Mouse (Mus musculus): ENCODE data around the gene Bsg.
"Not testable (repeated sequence)": the region's sequence is repeated elsewhere in the genome, so short reads cannot be mapped to it uniquely, and the experiment has no call there.

Gene Bsg

GRCm38 (mm10) chr10:79736706-79737105 is 32.4 kb downstream of the Bsg start:
- peak in 1 of 2 experiments; percentile 61 for DNase-seq

DNA sequence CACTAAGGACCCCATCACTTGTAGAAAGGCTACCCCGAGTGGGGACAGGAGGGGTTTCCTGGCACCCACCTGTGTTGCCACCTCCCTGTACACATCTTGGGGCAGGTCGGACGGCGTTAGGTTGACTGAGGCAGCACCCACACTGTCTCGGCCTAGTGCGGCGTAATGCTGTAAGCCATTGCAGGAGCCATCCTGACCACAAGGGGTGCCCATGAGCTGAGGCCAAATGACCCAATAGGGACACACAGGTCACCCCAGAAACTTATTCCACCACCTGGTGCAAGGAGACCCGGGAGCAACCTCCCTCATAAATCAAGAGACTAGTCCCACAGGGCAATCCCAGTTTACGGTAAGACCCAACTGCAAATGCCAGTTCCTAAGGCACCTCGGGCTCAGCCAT is 34.0 kb downstream of the Bsg start:
- peak in 1 of 2 experiments; percentile 72 for DNase-seq

DNA sequence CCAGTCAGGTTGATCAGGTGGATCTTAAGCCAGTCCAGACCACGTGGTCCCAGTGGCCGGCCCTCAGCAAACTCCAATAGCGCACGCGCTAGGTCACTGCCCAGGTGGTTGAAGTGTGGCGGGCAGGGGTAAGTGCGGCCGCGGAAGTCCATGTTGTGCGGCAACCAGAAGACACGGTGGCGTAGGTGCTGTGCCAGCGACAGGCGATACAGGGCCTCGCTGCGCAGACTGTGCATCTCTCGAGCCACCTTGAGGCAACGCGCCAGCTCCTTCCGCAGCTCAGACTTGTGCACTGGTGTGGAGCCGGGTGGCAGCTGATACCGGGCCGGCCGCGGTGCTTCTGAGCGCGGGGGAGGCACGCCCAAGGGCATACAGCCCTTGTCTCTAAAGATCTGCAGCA is 34.9 kb downstream of the Bsg start:
- DNase-seq, result no peak

DNA sequence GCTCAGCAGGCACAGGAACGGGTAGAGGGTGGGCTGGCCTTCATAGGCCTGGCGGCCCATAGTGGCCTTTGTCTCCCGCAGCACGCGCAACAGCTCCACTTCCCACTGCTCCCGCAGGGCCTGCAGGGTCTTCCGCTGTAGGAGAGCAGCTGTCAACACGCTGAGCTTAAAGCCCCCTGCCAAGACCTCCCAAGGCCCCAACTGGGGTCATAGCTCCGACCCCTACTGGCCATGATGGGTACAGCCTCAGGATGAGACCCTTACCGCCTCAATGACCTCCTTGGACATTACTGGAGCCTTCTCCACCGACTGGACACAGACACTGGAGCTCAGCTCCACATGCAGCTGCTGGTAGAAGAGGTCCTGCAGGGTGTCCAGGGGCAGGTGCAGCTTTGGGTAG is 36.6 kb downstream of the Bsg start:
- no peak for DNase-seq

- DNase-seq, result peak; percentile 55 to 60
Measured at GRCm38 (mm10) chr10:79743161-79743560, 38.9 kb downstream of the Bsg start.

DNA sequence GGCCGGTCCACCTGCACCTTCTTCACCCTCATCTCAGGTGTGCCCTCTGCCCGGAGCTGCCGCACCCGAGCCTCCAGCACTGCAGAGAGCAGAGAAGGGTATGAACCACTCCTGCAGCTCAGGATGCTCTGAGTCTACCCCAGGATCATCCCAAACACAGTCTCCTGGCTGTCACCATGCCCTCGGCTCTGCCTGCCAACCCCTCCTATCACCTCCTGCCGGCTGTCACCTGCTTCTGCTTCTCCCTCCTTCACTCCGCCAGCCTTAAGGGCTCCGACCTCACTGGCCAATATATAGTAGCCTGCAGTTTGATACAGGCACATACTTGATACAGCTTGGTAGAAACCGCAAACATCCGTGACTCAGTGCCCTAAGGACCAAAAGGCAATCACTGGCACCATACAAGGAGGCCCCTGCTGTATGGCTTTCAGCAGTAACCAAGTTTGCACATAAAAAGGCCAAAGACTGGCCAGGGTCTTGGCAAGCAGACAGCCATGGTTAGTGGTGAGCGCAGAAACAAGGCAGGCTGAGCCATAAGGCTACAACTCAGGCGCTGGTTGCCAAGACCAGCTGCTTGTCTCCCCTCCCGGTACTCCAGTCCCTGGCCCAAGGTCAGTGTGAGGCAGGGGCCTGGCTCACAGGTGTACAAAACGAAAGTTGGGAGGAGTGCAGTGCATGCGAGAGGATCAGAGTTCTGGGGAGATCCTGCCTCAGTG is 39.5 kb downstream of the Bsg start:
- DNase-seq, result peak; percentile 75 to 77

DNA sequence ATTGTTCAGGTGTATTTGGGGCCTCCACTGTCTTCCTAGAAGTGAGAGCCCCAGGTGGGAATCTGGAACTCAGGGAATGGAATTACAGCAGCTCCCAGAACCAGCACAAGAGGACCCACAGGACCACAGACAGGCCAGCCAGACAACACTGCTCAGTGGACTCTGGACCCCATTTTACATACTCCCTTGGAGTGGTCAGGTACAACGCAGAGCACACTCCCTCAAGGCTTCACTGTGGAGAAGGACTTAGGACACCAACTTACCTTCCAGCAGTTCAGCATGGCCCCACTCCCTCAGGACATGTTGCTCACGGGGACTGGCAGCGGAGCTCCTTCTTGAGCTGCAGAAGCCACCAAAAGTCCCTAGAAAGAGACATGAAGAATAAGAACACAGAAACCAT is 41.1 kb downstream of the Bsg start:
- no peak for DNase-seq

DNA sequence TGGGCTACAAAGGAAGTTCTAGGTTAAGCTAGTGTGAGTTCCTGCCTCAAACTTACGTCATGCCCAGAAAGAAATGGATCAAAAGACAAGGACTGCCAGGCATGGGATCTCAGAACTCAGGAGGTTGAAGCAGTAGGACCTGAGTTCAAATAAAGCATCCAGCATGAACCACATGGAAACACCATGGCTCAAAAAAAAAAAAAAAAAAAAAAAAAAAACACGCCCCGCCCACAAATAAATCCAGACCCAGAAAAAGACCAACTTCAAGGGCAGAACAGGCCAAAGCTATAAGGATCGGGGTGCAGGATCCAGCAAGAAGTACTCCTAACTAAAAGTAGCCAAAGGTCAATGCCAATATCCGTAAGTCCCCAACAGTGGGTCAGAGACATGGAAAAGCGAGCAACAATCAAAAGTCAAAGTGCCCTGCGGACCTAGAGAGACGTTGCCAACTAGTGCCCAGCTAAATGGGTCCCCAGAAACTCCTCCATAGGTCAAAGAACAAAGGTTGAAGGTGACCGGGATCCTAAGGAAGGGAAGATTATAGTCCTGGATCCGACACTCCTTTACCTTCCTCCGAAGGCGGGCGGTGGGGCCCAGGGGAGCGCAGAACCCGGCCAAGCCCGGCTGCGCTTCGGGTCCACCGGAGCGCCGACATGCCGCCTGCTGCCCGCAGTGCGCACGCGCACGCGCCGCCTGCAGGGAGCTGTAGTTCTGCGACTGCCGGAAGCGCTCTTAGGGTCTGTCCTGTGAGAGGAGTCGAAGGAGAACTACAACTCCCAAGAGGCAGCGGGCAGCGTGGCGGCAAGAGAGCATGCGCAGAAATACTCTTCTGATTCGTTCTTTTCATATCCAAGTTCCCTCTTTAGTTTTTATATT is 41.8 kb downstream of the Bsg start, which contains the start of gene Polrmt:
Polrmt (minus strand) TSS at position 684 of the 876 bp plus-strand sequence.
- peak; percentile 97 for DNase-seq

- no peak for DNase-seq
Measured at GRCm38 (mm10) chr10:79746774-79747151, 42.5 kb downstream of the Bsg start.

DNA sequence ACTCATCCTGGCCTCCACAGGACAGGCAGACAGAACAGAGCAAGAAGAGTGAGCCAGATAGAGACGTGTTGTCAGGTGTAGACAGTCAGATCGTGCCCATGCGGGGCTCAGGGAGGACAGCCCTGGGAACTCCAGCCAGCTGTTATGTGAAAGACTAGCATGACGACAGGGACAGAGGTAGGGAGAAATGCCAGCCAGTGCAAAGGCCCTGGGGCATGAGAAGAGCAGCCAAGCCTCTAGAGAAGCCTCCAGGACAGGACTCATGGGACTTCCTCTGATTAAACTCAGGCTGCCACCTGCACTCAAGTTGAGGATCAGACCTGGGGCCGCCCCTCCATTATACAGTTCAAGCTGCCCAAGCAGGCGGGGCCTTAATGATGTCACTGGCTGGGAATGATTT is 44.2 kb downstream of the Bsg start:
- DNase-seq, result peak in 1 of 2 experiments; percentile 9

DNA sequence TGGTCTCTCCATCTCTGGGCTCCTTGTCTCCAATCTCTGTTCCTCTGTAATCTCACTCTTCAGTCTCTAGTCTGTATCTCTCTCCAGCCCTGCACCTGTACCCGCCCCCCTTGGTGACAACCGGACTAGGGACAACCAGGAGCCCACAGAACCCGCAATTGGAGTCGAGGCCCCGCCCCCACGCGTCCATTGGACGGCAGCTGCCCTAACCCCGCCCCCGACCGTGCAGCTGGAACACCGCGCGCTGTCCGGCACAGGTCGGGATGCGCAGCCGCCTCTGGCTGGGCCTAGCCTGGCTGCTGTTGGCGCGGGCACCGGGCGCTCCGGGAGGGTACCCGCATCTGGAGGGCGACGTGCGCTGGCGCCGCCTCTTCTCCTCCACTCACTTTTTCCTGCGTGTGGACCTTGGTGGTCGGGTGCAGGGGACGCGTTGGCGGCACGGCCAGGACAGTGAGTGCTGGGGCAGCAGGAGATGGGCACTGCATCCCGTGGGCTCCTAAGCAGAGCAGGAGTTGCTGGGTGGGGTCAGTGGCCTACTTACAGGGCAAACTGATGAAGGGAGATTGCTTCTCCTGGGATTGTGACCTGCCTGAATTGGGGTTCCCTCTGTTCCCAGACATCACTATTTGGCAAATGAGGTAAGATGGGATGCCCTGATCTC is 50.7 kb downstream of the Bsg start, which contains the start of gene Fgf22:
Fgf22 (plus strand) TSS at position 221 of the 661 bp plus-strand sequence.
- DNase-seq, result peak; percentile 60 to 73

GRCm38 (mm10) chr10:79755854-79756253 is 51.6 kb downstream of the Bsg start:
- DNase-seq, result no peak

- DNase-seq, result no peak
Measured at GRCm38 (mm10) chr10:79756660-79757059, 52.4 kb downstream of the Bsg start.

GRCm38 (mm10) chr10:79759675-79760074 is 55.4 kb downstream of the Bsg start:
- not testable (repeated sequence) for DNase-seq

DNA sequence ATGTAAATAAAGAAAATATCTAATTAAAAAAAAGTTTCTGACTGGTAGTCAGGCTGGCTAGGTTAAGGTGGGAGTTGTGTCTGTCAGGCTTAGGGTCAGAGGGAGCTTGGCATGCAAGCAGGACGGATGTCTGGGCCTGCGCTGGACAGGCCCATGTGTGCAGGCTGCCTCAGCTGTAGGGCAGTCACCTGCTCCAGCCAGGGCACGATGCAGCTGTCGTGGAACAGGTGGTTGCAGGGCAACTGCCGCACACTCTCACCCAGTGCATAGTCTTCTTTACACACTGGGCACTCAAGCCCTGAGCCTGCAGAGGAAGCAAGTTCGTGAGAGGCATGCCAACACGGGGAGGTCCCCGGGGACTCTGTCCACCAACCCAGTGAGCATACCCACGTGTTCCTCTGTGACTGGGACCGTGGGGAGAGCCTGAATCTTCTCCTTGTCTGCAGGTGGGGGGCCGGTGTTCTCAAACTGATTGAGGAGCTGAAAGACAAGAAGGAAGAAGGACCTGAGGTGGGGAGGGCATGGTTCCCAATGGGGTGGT is 56.4 kb downstream of the Bsg start:
- no peak for DNase-seq
